Mouse (Mus musculus): ENCODE results near the gene Zfp53. TPM values are rescaled to one million over a fixed set of nuclear protein-coding genes. Genes with fewer than 3 reads are reported as not detected.

Gene Zfp53
- polyA plus RNA-seq, 1 experiment from 2014 or later, result 8.6 TPM

GRCm38 (mm10) chr17:21516201-21517129, 27.7 kb downstream of the Zfp53 start:
- Histone ChIP-seq H3K4me3 (ENCODE audit: low read depth, low read length) (peak overlapping the region; percentile 46), H3K4me2 (replicated peaks; ENCODE audit: low read depth, low read length) (peak overlapping the region; percentile 55), H3K36me3 (ENCODE audit: control insufficient read depth, insufficient read depth, low read length) (no peaks in the 10 kb centered on the region), H3K4me1 (replicated peaks; ENCODE audit: control insufficient read depth, insufficient read depth, low read length) (no peaks in the 10 kb centered on the region), H3K27me3 (ENCODE audit: control insufficient read depth, insufficient read depth, low read length) (no peaks in the 10 kb centered on the region), H3K27ac (ENCODE audit: low read depth, low read length) (peak overlapping the region; percentile 42), H3K9ac (ENCODE audit: low read depth, low read length) (peak overlapping the region; percentile 67), H3K9me3 (ENCODE audit: control insufficient read depth, low read length) (no peaks in the 10 kb centered on the region)
- under 1% methylated on average over 37 of the region's 37 CpGs for WGBS
- ATAC-seq (ENCODE audit: low FRiP score), result peak; percentile 92
- peak; percentile 81 for DNase-seq (ENCODE audit: low spot score)

GRCm38 (mm10) chr17:21517130-21517671, 28.4 kb downstream of the Zfp53 start:
- 0 out of 2 replicates have a peak overlapping the region, but pooled peaks have one; percentile 42 for H3K27ac ChIP-seq (ENCODE audit: low read depth, low read length)
- peak overlapping the region; percentile 55; the same call in 1 of the 2 replicates for H3K4me2 ChIP-seq (replicated peaks; ENCODE audit: low read depth, low read length)

GRCm38 (mm10) chr17:21526270-21526669, 37.5 kb downstream of the Zfp53 start:
- DNase-seq (ENCODE audit: low spot score) (no peak), ATAC-seq (ENCODE audit: low FRiP score) (no peak)
- H3K27ac ChIP-seq (ENCODE audit: low read depth, low read length), result no peak overlapping the region

More at GRCm38 (mm10) chr17:21517130-21517671, 28.4 kb downstream of the Zfp53 start:
- ATAC-seq (ENCODE audit: low FRiP score), result peak; percentile 36; the same call in 1 of the 2 replicates
- Histone ChIP-seq H3K36me3 (ENCODE audit: control insufficient read depth, insufficient read depth, low read length) (no peaks in the 10 kb centered on the region), H3K9ac (ENCODE audit: low read depth, low read length) (peak overlapping the region; percentile 67), H3K4me1 (replicated peaks; ENCODE audit: control insufficient read depth, insufficient read depth, low read length) (no peaks in the 10 kb centered on the region), H3K9me3 (ENCODE audit: control insufficient read depth, low read length) (no peaks in the 10 kb centered on the region), H3K27me3 (ENCODE audit: control insufficient read depth, insufficient read depth, low read length) (no peaks in the 10 kb centered on the region), H3K4me3 (ENCODE audit: low read depth, low read length) (peak overlapping the region; percentile 46)
- 47% methylated on average over 4 of the region's 4 CpGs for WGBS
- DNase-seq (ENCODE audit: low spot score), result no peak

GRCm38 (mm10) chr17:21530645-21531330, 42.0 kb downstream of the Zfp53 start:
- Histone ChIP-seq H3K36me3 (ENCODE audit: control insufficient read depth, insufficient read depth, low read length) (no peaks in the 10 kb centered on the region), H3K9me3 (ENCODE audit: control insufficient read depth, low read length) (no peaks in the 10 kb centered on the region), H3K27me3 (ENCODE audit: control insufficient read depth, insufficient read depth, low read length) (no peaks in the 10 kb centered on the region), H3K4me2 (replicated peaks; ENCODE audit: low read depth, low read length) (no peak overlapping the region), H3K9ac (ENCODE audit: low read depth, low read length) (no peak overlapping the region), H3K4me3 (ENCODE audit: low read depth, low read length) (no peak overlapping the region), H3K27ac (ENCODE audit: low read depth, low read length) (no peak overlapping the region), H3K4me1 (replicated peaks; ENCODE audit: control insufficient read depth, insufficient read depth, low read length) (no peaks in the 10 kb centered on the region)
- 75% methylated on average over 5 of the region's 5 CpGs for WGBS
- DNase-seq (ENCODE audit: low spot score) (no peak), ATAC-seq (ENCODE audit: low FRiP score) (no peak)

More at GRCm38 (mm10) chr17:21526270-21526669, 37.5 kb downstream of the Zfp53 start:
- no peaks in the 10 kb centered on the region for H3K36me3 ChIP-seq (ENCODE audit: control insufficient read depth, insufficient read depth, low read length)
- no peak overlapping the region for H3K9ac ChIP-seq (ENCODE audit: low read depth, low read length)
- H3K9me3 ChIP-seq (ENCODE audit: control insufficient read depth, low read length), result no peaks in the 10 kb centered on the region
- no peak overlapping the region for H3K4me3 ChIP-seq (ENCODE audit: low read depth, low read length)
- H3K27me3 ChIP-seq (ENCODE audit: control insufficient read depth, insufficient read depth, low read length), result no peaks in the 10 kb centered on the region
- H3K4me2 ChIP-seq (replicated peaks; ENCODE audit: low read depth, low read length), result no peak overlapping the region
- H3K4me1 ChIP-seq (replicated peaks; ENCODE audit: control insufficient read depth, insufficient read depth, low read length), result no peaks in the 10 kb centered on the region

- H3K4me3 ChIP-seq (ENCODE audit: low read depth, low read length), result peak overlapping the region; percentile 74; the same call in 1 of the 2 replicates
- H3K27me3 ChIP-seq (ENCODE audit: control insufficient read depth, insufficient read depth, low read length), result no peaks in the 10 kb centered on the region
- H3K4me1 ChIP-seq (replicated peaks; ENCODE audit: control insufficient read depth, insufficient read depth, low read length), result no peaks in the 10 kb centered on the region
- DNase-seq (ENCODE audit: low spot score) (no peak), ATAC-seq (ENCODE audit: low FRiP score) (no peak)
- H3K36me3 ChIP-seq (ENCODE audit: control insufficient read depth, insufficient read depth, low read length), result no peaks in the 10 kb centered on the region
- no peaks in the 10 kb centered on the region for H3K9me3 ChIP-seq (ENCODE audit: control insufficient read depth, low read length)
- H3K27ac ChIP-seq (ENCODE audit: low read depth, low read length), result no peak overlapping the region; the same call in 1 of the 2 replicates
- peak overlapping the region; percentile 93; the same call in 1 of the 2 replicates for H3K9ac ChIP-seq (ENCODE audit: low read depth, low read length)
- WGBS, result 83% methylated on average over 5 of the region's 5 CpGs
- peak overlapping the region; percentile 78 for H3K4me2 ChIP-seq (replicated peaks; ENCODE audit: low read depth, low read length)
Measured at GRCm38 (mm10) chr17:21531621-21532020, 42.8 kb downstream of the Zfp53 start.

GRCm38 (mm10) chr17:21532101-21532951, 43.5 kb downstream of the Zfp53 start:
- WGBS, result under 1% methylated on average over 48 of the region's 54 CpGs
- no peaks in the 10 kb centered on the region for H3K9me3 ChIP-seq (ENCODE audit: control insufficient read depth, low read length)
- ATAC-seq (ENCODE audit: low FRiP score), result peak; percentile 83
- peak overlapping the region; percentile 78 for H3K4me2 ChIP-seq (replicated peaks; ENCODE audit: low read depth, low read length)
- H3K27me3 ChIP-seq (ENCODE audit: control insufficient read depth, insufficient read depth, low read length), result no peaks in the 10 kb centered on the region
- peak; percentile 79 for DNase-seq (ENCODE audit: low spot score)
- peak overlapping the region; percentile 93 for H3K9ac ChIP-seq (ENCODE audit: low read depth, low read length)
- peak overlapping the region; percentile 74 for H3K4me3 ChIP-seq (ENCODE audit: low read depth, low read length)
- no peaks in the 10 kb centered on the region for H3K4me1 ChIP-seq (replicated peaks; ENCODE audit: control insufficient read depth, insufficient read depth, low read length)
- H3K27ac ChIP-seq (ENCODE audit: low read depth, low read length), result peak overlapping the region; percentile 83
- H3K36me3 ChIP-seq (ENCODE audit: control insufficient read depth, insufficient read depth, low read length), result no peaks in the 10 kb centered on the region

GRCm38 (mm10) chr17:21533961-21534360, 45.2 kb downstream of the Zfp53 start:
- no peaks in the 10 kb centered on the region for H3K4me1 ChIP-seq (replicated peaks; ENCODE audit: control insufficient read depth, insufficient read depth, low read length)
- no peak overlapping the region for H3K4me2 ChIP-seq (replicated peaks; ENCODE audit: low read depth, low read length)
- no peaks in the 10 kb centered on the region for H3K9me3 ChIP-seq (ENCODE audit: control insufficient read depth, low read length)
- no peak for DNase-seq (ENCODE audit: low spot score)
- H3K27me3 ChIP-seq (ENCODE audit: control insufficient read depth, insufficient read depth, low read length), result no peaks in the 10 kb centered on the region
- ATAC-seq (ENCODE audit: low FRiP score), result no peak
- H3K36me3 ChIP-seq (ENCODE audit: control insufficient read depth, insufficient read depth, low read length), result no peaks in the 10 kb centered on the region
- H3K4me3 ChIP-seq (ENCODE audit: low read depth, low read length), result no peak overlapping the region
- no peak overlapping the region for H3K9ac ChIP-seq (ENCODE audit: low read depth, low read length)
- H3K27ac ChIP-seq (ENCODE audit: low read depth, low read length), result no peak overlapping the region
- WGBS, result 100% methylated on average over 1 of the region's 1 CpGs

All from hindbrain, embryonic 11.5 days (tissue).